Mouse (Mus musculus): ENCODE measurements around the gene H2al1d. TPM values are rescaled to one million over a fixed set of nuclear protein-coding genes. Genes with fewer than 3 reads are reported as not detected.
"Not testable (repeated sequence)": the region's sequence is repeated elsewhere in the genome, so short reads cannot be mapped to it uniquely, and the experiment has no call there.

The H2al1d gene
- not detected in 2 replicates for polyA plus RNA-seq (2016; fragmentation: Nextera tagmentation; extraction: Ambion mirVana)

- not testable (repeated sequence) for H3K4me2 ChIP-seq (replicated peaks); H3K9me3 ChIP-seq; H3K9ac ChIP-seq (replicated peaks); H3K4me3 ChIP-seq; H3K27ac ChIP-seq (replicated peaks); H3K27me3 ChIP-seq; ATAC-seq (ENCODE audit: low FRiP score, low read depth); H3K36me3 ChIP-seq; H3K4me1 ChIP-seq
- no CpG with 5 or more reads among the region's 6 CpGs for WGBS
Observed at GRCm38 (mm10) chrX:11308524-11308923, at the start of gene H2al1d. Gene H2al1d (plus strand): TSS chrX:11308824.

- WGBS, result 79% methylated on average over 8 of the region's 8 CpGs
- H3K27ac ChIP-seq (replicated peaks), result no peak overlapping the region
- no peak overlapping the region for H3K9ac ChIP-seq (replicated peaks)
- H3K4me2 ChIP-seq (replicated peaks), result no peak overlapping the region
- H3K36me3 ChIP-seq, result no peaks in the 10 kb centered on the region
- H3K4me3 ChIP-seq, result no peak overlapping the region
- no peaks in the 10 kb centered on the region for H3K4me1 ChIP-seq
- H3K27me3 ChIP-seq, result peaks cover 14% of the 10 kb centered on the region; the same call in 1 of the 2 replicates
- H3K9me3 ChIP-seq, result no peaks in the 10 kb centered on the region
- no peak for ATAC-seq (ENCODE audit: low FRiP score, low read depth)
Observed at GRCm38 (mm10) chrX:11264918-11265317, 43.7 kb upstream of the H2al1d start.

DNA sequence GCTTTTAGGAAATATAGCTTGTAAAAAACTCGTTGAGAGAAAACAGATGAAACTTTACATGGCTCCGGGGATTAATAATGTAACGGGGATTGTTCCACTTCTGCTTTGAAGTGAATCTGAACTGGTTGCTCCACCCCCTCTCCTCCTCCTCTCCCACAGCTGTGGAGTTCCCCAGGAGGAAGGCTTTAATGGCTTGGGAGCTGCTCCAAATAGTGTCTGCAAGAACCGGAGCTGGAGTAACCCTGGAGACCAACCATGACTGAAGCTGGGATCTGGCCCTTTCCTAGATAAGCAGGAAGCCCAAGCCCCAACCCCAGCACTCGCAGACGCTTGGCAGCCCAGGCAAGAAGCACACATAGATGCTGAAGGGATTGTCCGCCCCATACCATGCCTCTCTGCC is 40.8 kb upstream of the H2al1d start:
- Histone ChIP-seq H3K9me3 (no peaks in the 10 kb centered on the region), H3K4me1 (no peaks in the 10 kb centered on the region), H3K4me3 (no peak overlapping the region), H3K4me2 (replicated peaks) (no peak overlapping the region), H3K9ac (replicated peaks) (no peak overlapping the region), H3K27ac (replicated peaks) (no peak overlapping the region), H3K36me3 (no peaks in the 10 kb centered on the region), H3K27me3 (peaks cover 14% of the 10 kb centered on the region; the same call in 1 of the 2 replicates)
- no peak for ATAC-seq (ENCODE audit: low FRiP score, low read depth)
- 66% methylated on average over 7 of the region's 7 CpGs for WGBS

GRCm38 (mm10) chrX:11269074-11269473 is 39.5 kb upstream of the H2al1d start:
- no peak overlapping the region for H3K4me2 ChIP-seq (replicated peaks)
- H3K9me3 ChIP-seq, result no peaks in the 10 kb centered on the region
- no peaks in the 10 kb centered on the region for H3K36me3 ChIP-seq
- H3K27me3 ChIP-seq, result peaks cover 14% of the 10 kb centered on the region; the same call in 1 of the 2 replicates
- no peaks in the 10 kb centered on the region for H3K4me1 ChIP-seq
- H3K4me3 ChIP-seq, result no peak overlapping the region
- no peak for ATAC-seq (ENCODE audit: low FRiP score, low read depth)
- H3K27ac ChIP-seq (replicated peaks), result no peak overlapping the region
- no peak overlapping the region for H3K9ac ChIP-seq (replicated peaks)
- 86% methylated on average over 3 of the region's 3 CpGs for WGBS

- H3K27ac ChIP-seq (replicated peaks), result no peak overlapping the region
- H3K4me1 ChIP-seq, result no peaks in the 10 kb centered on the region
- ATAC-seq (ENCODE audit: low FRiP score, low read depth), result no peak
Observed at GRCm38 (mm10) chrX:11273190-11273589, 35.4 kb upstream of the H2al1d start.

DNA sequence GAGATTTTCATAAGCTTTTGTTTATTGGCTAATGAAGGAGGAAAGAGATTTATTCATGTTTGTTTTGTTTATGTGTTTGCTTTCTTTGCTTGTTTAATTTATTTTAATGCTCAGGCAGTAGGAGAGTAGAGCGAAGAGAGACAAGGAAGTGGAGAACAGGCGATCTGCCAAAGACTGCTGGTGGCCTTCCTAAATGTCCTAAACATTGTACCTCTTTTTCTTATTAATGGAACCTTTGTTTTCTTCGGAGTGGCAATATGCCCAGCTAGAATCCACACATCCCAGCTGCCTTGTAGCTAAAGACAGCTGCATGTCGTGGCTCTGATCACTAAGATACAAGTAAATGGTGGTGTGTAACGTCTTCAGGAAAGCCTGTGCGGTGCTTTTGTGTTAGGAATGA is 31.5 kb upstream of the H2al1d start:
- H3K9me3 ChIP-seq, result no peaks in the 10 kb centered on the region
- H3K4me1 ChIP-seq, result no peaks in the 10 kb centered on the region
- no peaks in the 10 kb centered on the region for H3K27me3 ChIP-seq
- WGBS, result 82% methylated on average over 6 of the region's 6 CpGs
- no peak overlapping the region for H3K4me3 ChIP-seq
- H3K4me2 ChIP-seq (replicated peaks), result no peak overlapping the region
- no peak for ATAC-seq (ENCODE audit: low FRiP score, low read depth)
- H3K9ac ChIP-seq (replicated peaks), result no peak overlapping the region
- H3K27ac ChIP-seq (replicated peaks), result no peak overlapping the region
- no peaks in the 10 kb centered on the region for H3K36me3 ChIP-seq

More at GRCm38 (mm10) chrX:11273190-11273589, 35.4 kb upstream of the H2al1d start:
- WGBS, result 86% methylated on average over 3 of the region's 3 CpGs
- no peaks in the 10 kb centered on the region for H3K27me3 ChIP-seq
- H3K9me3 ChIP-seq, result no peaks in the 10 kb centered on the region
- no peaks in the 10 kb centered on the region for H3K36me3 ChIP-seq
- no peak overlapping the region for H3K4me3 ChIP-seq
- no peak overlapping the region for H3K9ac ChIP-seq (replicated peaks)
- H3K4me2 ChIP-seq (replicated peaks), result no peak overlapping the region

GRCm38 (mm10) chrX:11280741-11281140 is 27.9 kb upstream of the H2al1d start:
- WGBS, result 77% methylated on average over 2 of the region's 2 CpGs
- H3K9ac ChIP-seq (replicated peaks), result no peak overlapping the region
- no peaks in the 10 kb centered on the region for H3K9me3 ChIP-seq
- no peak overlapping the region for H3K27ac ChIP-seq (replicated peaks)
- no peaks in the 10 kb centered on the region for H3K36me3 ChIP-seq
- H3K4me1 ChIP-seq, result no peaks in the 10 kb centered on the region
- no peak overlapping the region for H3K4me3 ChIP-seq
- H3K4me2 ChIP-seq (replicated peaks), result no peak overlapping the region
- no peaks in the 10 kb centered on the region for H3K27me3 ChIP-seq
- no peak for ATAC-seq (ENCODE audit: low FRiP score, low read depth)

DNA sequence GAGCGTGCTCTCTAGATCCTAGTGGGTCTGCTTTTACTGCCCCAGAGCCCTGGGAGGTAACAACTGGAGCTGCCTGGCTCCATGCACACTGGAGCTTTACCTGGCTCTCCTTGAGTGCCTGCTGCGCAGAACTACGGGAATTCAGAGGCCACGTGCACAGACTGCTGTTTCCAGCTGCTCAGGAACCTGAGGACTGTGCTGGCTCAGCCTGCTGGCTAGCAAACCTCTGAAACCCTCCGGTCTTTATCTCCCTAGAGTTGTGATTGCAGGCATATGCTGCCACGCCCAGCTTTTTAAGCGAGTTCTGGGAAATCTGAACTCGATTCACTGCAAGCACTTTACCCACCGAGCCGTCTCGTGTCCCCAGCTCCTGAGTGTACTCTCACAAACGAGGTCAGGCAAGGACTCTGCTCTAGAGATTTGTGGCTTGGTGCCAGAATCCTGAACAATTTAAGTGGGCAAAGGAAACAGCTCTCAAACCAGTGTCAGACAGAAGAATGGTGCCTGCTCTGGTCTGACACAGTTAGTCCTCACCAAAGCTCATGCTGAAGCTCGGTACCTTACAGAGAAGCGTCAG is 20.2 kb upstream of the H2al1d start:
- WGBS, result 82% methylated on average over 14 of the region's 14 CpGs
- H3K27me3 ChIP-seq, result peaks cover 16% of the 10 kb centered on the region; the same call in 1 of the 2 replicates
- ATAC-seq (ENCODE audit: low FRiP score, low read depth), result no peak
- no peak overlapping the region for H3K4me3 ChIP-seq
- H3K36me3 ChIP-seq, result no peaks in the 10 kb centered on the region
- no peak overlapping the region for H3K4me2 ChIP-seq (replicated peaks)
- H3K9ac ChIP-seq (replicated peaks), result no peak overlapping the region
- H3K9me3 ChIP-seq, result no peaks in the 10 kb centered on the region
- no peaks in the 10 kb centered on the region for H3K4me1 ChIP-seq
- H3K27ac ChIP-seq (replicated peaks), result no peak overlapping the region

DNA sequence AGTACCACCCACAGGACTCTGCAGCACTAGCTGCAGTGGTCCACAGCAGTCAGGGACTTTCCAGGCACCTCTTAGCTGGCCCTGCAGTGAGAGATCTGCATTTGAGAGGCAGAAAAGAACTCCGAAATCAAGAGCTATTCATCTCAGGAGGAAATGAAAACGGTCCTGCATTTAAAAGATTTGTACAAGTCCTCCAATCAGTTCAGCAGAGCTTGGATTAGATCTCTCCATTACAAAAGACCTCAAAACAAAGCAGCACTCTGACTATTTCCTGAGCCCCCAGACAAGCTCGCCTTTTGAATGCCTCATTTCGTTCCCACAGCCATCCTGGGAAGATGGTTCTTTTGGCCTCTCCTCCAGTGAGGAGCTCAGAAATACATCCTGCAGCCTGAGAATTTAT is 19.4 kb upstream of the H2al1d start:
- Histone ChIP-seq H3K4me1 (no peaks in the 10 kb centered on the region), H3K4me2 (replicated peaks) (no peak overlapping the region), H3K36me3 (no peaks in the 10 kb centered on the region), H3K27me3 (peaks cover 16% of the 10 kb centered on the region; the same call in 1 of the 2 replicates), H3K9me3 (no peaks in the 10 kb centered on the region), H3K27ac (replicated peaks) (no peak overlapping the region), H3K9ac (replicated peaks) (no peak overlapping the region), H3K4me3 (no peak overlapping the region)
- no peak for ATAC-seq (ENCODE audit: low FRiP score, low read depth)
- WGBS, result 47% methylated on average over 4 of the region's 4 CpGs

DNA sequence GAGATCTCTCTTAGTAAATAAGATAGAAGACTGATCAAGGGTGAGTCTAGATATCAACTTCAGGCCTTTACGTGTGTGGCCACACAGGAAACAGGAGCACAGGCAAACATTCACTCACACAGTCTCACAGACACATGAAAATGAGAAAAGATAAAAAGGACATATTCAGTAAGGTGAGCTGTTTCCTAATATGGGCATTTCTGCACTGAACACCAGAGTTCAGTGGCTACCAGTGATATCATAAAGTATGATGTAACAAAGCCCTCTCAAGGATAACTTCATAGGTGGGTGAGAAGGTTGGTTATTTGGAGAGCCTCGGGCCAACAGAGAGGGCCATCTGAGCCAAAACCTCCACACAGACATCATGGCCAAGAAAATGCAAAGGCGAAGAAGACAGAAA is 9.7 kb upstream of the H2al1d start, which contains the start of gene H2al1a:
TSS of gene H2al1a (plus strand) at position 301 of the 400 bp plus-strand sequence.
- not testable (repeated sequence) for H3K9ac ChIP-seq (replicated peaks); H3K4me2 ChIP-seq (replicated peaks); H3K4me3 ChIP-seq; H3K27ac ChIP-seq (replicated peaks); ATAC-seq (ENCODE audit: low FRiP score, low read depth); H3K36me3 ChIP-seq; H3K27me3 ChIP-seq; H3K9me3 ChIP-seq; H3K4me1 ChIP-seq
- no CpG with 5 or more reads among the region's 3 CpGs for WGBS

DNA sequence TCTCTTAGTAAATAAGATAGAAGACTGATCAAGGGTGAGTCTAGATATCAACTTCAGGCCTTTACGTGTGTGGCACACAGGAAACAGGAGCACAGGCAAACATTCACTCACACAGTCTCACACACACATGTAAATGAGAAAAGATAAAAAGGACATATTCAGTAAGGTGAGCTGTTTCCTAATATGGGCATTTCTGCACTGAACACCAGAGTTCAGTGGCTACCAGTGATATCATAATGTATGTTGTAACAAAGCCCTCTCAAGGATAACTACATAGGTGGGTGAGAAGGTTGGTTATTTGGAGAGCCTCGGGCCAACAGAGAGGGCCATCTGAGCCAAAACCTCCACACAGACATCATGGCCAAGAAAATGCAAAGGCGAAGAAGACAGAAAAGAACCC is 6.5 kb upstream of the H2al1d start, which contains the start of gene H2al1b:
TSS of gene H2al1b (plus strand) at position 301 of the 400 bp plus-strand sequence.
- H3K4me1 ChIP-seq; H3K36me3 ChIP-seq; H3K27me3 ChIP-seq; H3K9ac ChIP-seq (replicated peaks); H3K27ac ChIP-seq (replicated peaks); H3K4me3 ChIP-seq; ATAC-seq (ENCODE audit: low FRiP score, low read depth); H3K9me3 ChIP-seq; H3K4me2 ChIP-seq (replicated peaks): not testable (repeated sequence)
- WGBS, result 84% methylated on average over 1 of the region's 3 CpGs

DNA sequence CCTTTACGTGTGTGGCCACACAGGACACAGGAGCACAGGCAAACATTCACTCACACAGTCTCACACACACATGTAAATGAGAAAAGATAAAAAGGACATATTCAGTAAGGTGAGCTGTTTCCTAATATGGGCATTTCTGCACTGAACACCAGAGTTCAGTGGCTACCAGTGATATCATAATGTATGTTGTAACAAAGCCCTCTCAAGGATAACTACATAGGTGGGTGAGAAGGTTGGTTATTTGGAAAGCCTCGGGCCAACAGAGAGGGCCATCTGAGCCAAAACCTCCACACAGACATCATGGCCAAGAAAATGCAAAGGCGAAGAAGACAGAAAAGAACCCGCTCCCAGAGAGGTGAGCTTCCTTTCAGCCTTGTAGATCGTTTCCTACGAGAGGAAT is 3.3 kb upstream of the H2al1d start, which contains the start of gene H2al1c:
TSS of gene H2al1c (plus strand) at position 301 of the 400 bp plus-strand sequence.
- H3K27ac ChIP-seq (replicated peaks); ATAC-seq (ENCODE audit: low FRiP score, low read depth); H3K4me1 ChIP-seq; H3K4me2 ChIP-seq (replicated peaks); H3K9me3 ChIP-seq; H3K36me3 ChIP-seq; H3K4me3 ChIP-seq; H3K9ac ChIP-seq (replicated peaks); H3K27me3 ChIP-seq: not testable (repeated sequence)
- 82% methylated on average over 1 of the region's 6 CpGs for WGBS

DNA sequence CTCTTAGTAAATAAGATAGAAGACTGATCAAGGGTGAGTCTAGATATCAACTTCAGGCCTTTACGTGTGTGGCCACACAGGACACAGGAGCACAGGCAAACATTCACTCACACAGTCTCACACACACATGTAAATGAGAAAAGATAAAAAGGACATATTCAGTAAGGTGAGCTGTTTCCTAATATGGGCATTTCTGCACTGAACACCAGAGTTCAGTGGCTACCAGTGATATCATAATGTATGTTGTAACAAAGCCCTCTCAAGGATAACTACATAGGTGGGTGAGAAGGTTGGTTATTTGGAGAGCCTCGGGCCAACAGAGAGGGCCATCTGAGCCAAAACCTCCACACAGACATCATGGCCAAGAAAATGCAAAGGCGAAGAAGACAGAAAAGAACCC is 3.0 kb downstream of the H2al1d start, which contains the start of gene H2al1e:
TSS of gene H2al1e (plus strand) at position 301 of the 400 bp plus-strand sequence.
- ATAC-seq (ENCODE audit: low FRiP score, low read depth), result not testable (repeated sequence)

More for the DNA sequence above, 3.0 kb downstream of the H2al1d start, which contains the start of gene H2al1e:
- not testable (repeated sequence) for H3K9me3 ChIP-seq; H3K4me2 ChIP-seq (replicated peaks); H3K9ac ChIP-seq (replicated peaks); H3K4me3 ChIP-seq; H3K4me1 ChIP-seq; H3K27ac ChIP-seq (replicated peaks); H3K36me3 ChIP-seq; H3K27me3 ChIP-seq
- no CpG with 5 or more reads among the region's 3 CpGs for WGBS
